Mouse (Mus musculus) left cerebral cortex, postnatal 4 days (tissue): ENCODE measurements around the gene Jmjd1c. TPM values are rescaled to one million over a fixed set of nuclear protein-coding genes. Genes with fewer than 3 reads are reported as not detected.

Experiments used
- DNase-seq: peaks from one replicate; pipeline ENCODE4 v3.0.0-alpha.2; 2022
- intact Hi-C: fragments of 180-260 bp; cut with DNase I; formaldehyde crosslinking; loops from one replicate; pipeline ENCODE4 v1.15.1; 2025
- total RNA-seq, 2 experiments: library from RNA; stranded (reverse); gene quantifications; 2 replicates each; pipeline ENCODE4 v1.2.3; 2021

Jmjd1c gene
- total RNA-seq, 2 experiments from 2014 or later: 135 to 143 TPM

DNA sequence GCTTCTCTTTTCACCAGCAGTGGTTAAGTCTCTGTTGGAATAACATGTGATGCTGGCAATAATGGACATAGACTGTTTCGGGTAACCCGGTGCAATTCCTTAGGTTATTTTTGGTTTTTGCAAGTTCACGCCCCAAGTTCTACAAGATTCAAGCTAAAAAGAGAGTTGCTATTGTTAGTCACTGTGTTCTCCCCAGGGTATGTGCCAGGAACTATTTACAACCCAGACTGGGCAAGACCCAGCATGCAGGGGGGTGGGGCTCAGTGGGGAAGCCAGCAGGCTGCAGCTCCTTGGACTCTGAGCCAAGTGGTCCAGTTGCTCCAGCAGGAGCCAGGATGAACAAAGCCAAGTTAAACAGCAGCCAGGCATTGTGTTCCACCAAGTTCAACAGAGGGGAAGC is 192.0 kb downstream of the Jmjd1c start:
- intact Hi-C loops: no loop called here
- DNase-seq: peak; percentile 80

DNA sequence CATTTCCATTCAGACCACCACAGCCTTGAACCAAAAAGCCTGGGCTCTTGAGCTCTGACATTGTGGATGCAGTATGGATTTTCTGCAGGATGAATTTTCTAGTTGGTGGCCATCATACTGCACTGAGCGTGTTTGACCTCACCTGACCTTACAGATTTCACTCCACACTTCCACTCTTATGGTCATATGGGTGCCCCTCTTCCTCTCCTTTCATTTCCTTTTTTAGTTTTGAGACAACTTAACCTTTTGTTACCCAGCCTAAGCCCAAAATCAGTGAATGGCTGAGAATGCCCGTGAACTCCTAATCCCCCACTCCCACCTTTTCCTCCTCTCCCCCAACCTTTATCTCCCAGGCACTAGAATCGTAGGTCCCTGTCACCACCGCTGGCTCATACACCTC is 194.7 kb downstream of the Jmjd1c start:
- intact Hi-C loops: no loop called here
- no peak for DNase-seq

DNA sequence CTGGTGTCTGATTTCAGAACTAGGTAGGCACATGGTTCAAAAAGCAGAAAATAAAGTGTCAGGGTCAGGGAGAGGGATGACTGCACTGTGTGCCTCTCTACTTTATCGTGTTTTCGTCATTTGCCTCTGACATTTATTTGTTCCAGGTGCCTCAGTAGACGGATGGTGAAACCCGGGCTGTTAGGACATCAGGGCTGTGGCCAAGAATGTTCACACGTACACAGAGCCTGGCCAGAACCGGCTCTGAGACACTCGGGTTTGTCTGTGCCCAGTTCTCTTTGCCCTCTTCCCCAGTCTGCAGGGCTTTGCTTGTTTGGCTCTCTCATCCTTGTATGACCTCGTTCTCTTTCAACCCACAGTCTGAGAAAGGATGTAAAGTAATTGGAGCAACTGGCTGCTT is 195.2 kb downstream of the Jmjd1c start:
- intact Hi-C loops: no loop called here
- no peak for DNase-seq

DNA sequence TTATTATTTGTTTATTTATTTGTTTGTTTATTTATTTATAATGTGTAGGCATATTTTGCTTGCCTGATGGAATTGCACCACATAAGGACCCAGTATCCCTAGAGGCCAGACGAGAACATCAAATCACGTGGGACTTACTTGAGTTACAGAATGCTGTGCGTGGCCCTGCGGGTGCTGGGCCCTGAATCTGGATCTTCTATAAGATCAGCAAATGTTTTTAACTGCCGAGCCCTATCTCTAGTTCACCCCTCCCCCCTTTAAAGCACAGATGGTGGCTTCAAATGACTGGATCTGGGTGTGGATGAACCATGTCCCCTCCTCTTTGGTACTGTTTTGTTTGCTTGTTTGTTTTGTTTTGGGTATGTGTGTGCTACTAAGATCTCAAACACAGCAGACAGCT is 199.4 kb downstream of the Jmjd1c start:
- intact Hi-C loops: no loop called here
- no peak for DNase-seq

GRCm38 (mm10) chr10:67295938-67296466 is 200.1 kb downstream of the Jmjd1c start:
- intact Hi-C loops: no loop called here
- no peak for DNase-seq

DNA sequence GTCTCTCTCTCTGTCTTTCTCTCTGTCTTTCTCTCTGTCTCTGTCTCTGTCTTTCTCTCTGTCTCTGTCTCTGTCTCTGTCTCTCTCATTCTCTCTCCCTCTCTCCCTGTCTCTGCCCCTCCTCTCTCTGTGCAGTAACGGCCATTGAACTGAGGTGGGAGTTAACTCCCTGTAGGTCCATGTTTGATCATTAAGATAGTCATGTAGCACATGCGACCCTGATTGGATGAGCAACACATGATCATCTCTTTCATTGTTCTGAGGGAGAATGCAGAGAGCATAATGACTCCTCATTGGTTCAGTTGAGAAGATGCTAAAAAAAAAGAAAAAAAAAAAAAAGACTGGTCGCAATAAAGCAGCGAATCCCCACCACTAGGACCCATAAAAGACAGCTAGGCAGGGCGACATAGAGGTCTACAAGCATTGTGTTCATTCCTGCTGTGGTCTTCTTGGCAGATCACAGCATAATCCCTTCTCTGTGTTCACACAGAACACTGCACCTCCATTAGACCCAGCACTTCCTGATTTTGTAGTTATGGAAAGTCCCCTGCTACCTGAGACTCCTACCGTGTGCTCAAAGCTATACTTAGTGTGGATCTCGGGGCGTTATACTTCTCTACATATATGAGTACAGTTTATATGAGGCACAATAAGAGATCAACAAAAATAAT is 200.7 kb downstream of the Jmjd1c start:
- intact Hi-C loops: no loop called here

GRCm38 (mm10) chr10:67297175-67297855 is 201.4 kb downstream of the Jmjd1c start:
- intact Hi-C loops: no loop called here
- DNase-seq: no peak

More for the DNA sequence above, 200.7 kb downstream of the Jmjd1c start:
- DNase-seq: no peak

GRCm38 (mm10) chr10:67298856-67299255 is 202.9 kb downstream of the Jmjd1c start:
- intact Hi-C loops: no loop called here
- no peak for DNase-seq

DNA sequence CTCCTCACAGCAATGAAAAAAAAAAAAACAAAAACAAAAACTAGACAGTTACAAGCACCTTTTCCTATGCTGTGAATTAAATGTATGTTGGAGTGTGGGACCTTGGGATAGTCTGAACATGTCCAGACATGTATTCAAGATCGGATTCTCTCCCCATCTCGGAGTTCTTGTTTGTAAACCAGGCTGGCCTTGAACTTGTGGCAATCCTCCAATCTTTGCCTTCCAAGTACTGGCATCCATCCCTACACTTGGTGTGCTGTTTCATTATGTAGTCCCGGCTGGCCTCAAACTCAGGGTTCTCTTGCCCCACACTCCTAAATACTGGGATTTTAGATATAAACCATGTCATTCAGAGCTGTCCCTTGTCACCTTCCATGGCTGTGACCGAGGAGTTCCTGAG is 203.4 kb downstream of the Jmjd1c start:
- DNase-seq: no peak
- intact Hi-C loops: no loop called here

- intact Hi-C loops: loop anchor here (10.0 kb wide), 1 partner anchor 396 kb away; no protein-coding TSS in a partner anchor
- DNase-seq: no peak
Observed at GRCm38 (mm10) chr10:67301046-67301445, 205.1 kb downstream of the Jmjd1c start.

GRCm38 (mm10) chr10:67302340-67302739 is 206.4 kb downstream of the Jmjd1c start:
- intact Hi-C loops: loop anchor here (10.0 kb wide), 1 partner anchor 398 kb away; no protein-coding TSS in a partner anchor
- DNase-seq: no peak

Other genes with a start within 250 kb of the Jmjd1c start
- gene Reep3, start 820 bp downstream of the Jmjd1c start, total RNA-seq: 10 to 100 TPM; 24.4 to 27.9 TPM
- 10 to 100 TPM; 14.4 to 16.1 TPM for gene Nrbf2, start 189.2 kb downstream of the Jmjd1c start, total RNA-seq